Mouse (Mus musculus) CH12.LX (cell line): Measurements from ENCODE around the gene Pdc. TPM values are rescaled to one million over a fixed set of nuclear protein-coding genes. Genes with fewer than 3 reads are reported as not detected.

Experiments used
- polyA plus RNA-seq: library from polyadenylated mRNA; unstranded; fragments of >175 nt; gene quantifications from 2 replicates; pipeline ENCODE4 v1.2.1, GENCODE M21; 2012; ENCODE audit warnings: low read depth; ENCODE audit not compliant: insufficient read length
- total RNA-seq, 2 experiments: library from RNA; depleted of rRNA; stranded (reverse); fragments of 300-350 nt in 1 of 2; fragments of >200 nt in 1 of 2; gene quantifications; 2 replicates each; pipeline ENCODE4 v1.2.3; 2012 to 2014

The Pdc gene
- total and polyA plus RNA-seq, 3 experiments: not detected

Other genes starting within 250 kb of the Pdc start
- gene Ptgs2, start 219.4 kb upstream of the Pdc start, total RNA-seq (2012; rRNA removed): 0.13 and 0.30 TPM in 2 replicates
- 0.34 TPM in 2 replicates for gene Ptgs2, start 219.4 kb upstream of the Pdc start, total RNA-seq (2014; rRNA removed)
- gene Ptgs2, start 219.4 kb upstream of the Pdc start, polyA plus RNA-seq: 0.07 and 0.09 TPM in 2 replicates
- gene Tpr, start 73.4 kb downstream of the Pdc start, total RNA-seq (2012; rRNA removed): 200 and 212 TPM in 2 replicates
- 129 and 135 TPM in 2 replicates for gene Tpr, start 73.4 kb downstream of the Pdc start, total RNA-seq (2014; rRNA removed)
- gene Tpr, start 73.4 kb downstream of the Pdc start, polyA plus RNA-seq: 291 and 299 TPM in 2 replicates
- 26.6 and 34.0 TPM in 2 replicates for gene Odr4, start 73.7 kb downstream of the Pdc start, total RNA-seq (2012; rRNA removed)
- 54.7 and 60.0 TPM in 2 replicates for gene Odr4, start 73.7 kb downstream of the Pdc start, total RNA-seq (2014; rRNA removed)
- gene Odr4, start 73.7 kb downstream of the Pdc start, polyA plus RNA-seq: 25.0 and 27.6 TPM in 2 replicates
- gene Prg4, start 146.7 kb downstream of the Pdc start, total RNA-seq (2012; rRNA removed): 0.08 and 0.17 TPM in 2 replicates
- gene Prg4, start 146.7 kb downstream of the Pdc start, total RNA-seq (2014; rRNA removed): not detected in 2 replicates
- 0.25 and 0.30 TPM in 2 replicates for gene Prg4, start 146.7 kb downstream of the Pdc start, polyA plus RNA-seq